Mouse (Mus musculus): ENCODE measurements around the gene Rhox4a. TPM values are rescaled to one million over a fixed set of nuclear protein-coding genes. Genes with fewer than 3 reads are reported as not detected.
"Not testable (repeated sequence)": the region's sequence is repeated elsewhere in the genome, so short reads cannot be mapped to it uniquely, and the experiment has no call there.

Gene Rhox4a
- not detected for total RNA-seq (2022)

GRCm38 (mm10) chrX:37265038-37265437 lies at the start of gene Rhox4a:
TSS of gene Rhox4a (plus strand) at chrX:37265338.
- DNase-seq: not testable (repeated sequence)

DNA sequence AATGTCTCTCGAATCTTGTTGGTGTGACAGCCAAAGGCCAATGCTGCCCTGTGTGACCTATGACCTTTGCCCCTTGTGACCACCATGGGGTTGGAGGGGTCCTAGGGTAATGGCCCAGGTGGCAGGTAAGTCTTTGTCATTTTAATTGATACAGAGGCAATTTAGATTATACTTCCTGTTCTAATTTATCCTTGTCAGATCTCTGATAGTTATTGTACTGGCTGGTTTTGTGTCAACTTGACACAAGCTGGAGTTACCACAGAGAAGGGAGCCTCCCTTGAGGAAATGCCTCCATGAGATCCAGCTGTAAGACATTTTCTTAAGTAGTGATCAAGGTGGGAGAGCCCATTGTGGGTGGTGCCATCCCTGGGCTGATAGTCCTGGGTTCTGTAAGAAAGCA lies 43.0 kb upstream of the Rhox4a start, which contains the start of gene Rhox1:
Gene Rhox1 (minus strand): TSS at position 101 of the 400 bp plus-strand sequence.
- not testable (repeated sequence) for DNase-seq

DNA sequence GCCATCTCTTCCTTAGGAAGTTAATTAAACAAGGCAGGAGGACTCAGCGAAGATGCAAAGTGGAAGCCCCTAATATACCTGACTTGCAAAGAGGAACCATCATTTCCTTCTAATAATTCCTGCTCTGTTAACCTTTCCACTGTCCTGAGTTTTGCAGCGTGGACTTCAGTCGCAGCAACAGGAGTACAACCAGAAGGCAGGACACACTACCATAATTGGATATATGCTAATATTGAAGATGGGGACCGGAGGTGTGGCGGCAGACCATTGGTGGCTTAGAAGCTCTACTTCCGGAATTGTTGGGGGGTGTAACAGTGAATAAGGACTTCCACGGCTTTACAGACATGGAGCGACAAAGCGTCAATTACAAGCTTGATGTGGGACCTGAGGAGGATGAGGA lies 20.5 kb upstream of the Rhox4a start, which contains the start of gene Rhox2a:
Gene Rhox2a (plus strand): TSS at position 301 of the 400 bp plus-strand sequence.
- not testable (repeated sequence) for DNase-seq

GRCm38 (mm10) chrX:37249619-37250018 lies 15.5 kb upstream of the Rhox4a start, which contains the start of gene Rhox3a:
TSS of gene Rhox3a (plus strand) at chrX:37249919.
- not testable (repeated sequence) for DNase-seq

Other genes starting within 250 kb of the Rhox4a start
- gene Sowahd, start 216.5 kb upstream of the Rhox4a start, total RNA-seq (2022): 1 to 10 TPM in 2 of 4 experiments, under 1 TPM in 2; 0.63 to 5.0 (median 1.9) TPM
- 100 to 1,000 TPM; 509 to 573 (median 523) TPM for gene Rpl39, start 179.9 kb upstream of the Rhox4a start, total RNA-seq (2022)
- 10 to 100 TPM; 14.7 to 27.6 (median 19.3) TPM for gene Upf3b, start 155.0 kb upstream of the Rhox4a start, total RNA-seq (2022)
- 10 to 100 TPM; 13.3 to 19.1 (median 18.7) TPM for gene Nkap, start 138.5 kb upstream of the Rhox4a start, total RNA-seq (2022)
- gene Akap14, start 96.5 kb upstream of the Rhox4a start, total RNA-seq (2022): not detected
- gene Ndufa1, start 74.2 kb upstream of the Rhox4a start, total RNA-seq (2022): 100 to 1,000 TPM; 250 to 390 (median 291) TPM
- gene Rnf113a1, start 74.1 kb upstream of the Rhox4a start, total RNA-seq (2022): 1 to 10 TPM; 4.6 to 5.5 (median 5.3) TPM
- gene Gm9, start 54.3 kb upstream of the Rhox4a start, total RNA-seq (2022): not detected
- gene Rhox1, start 43.1 kb upstream of the Rhox4a start, total RNA-seq (2022): not detected
- not detected for gene Rhox2a, start 20.4 kb upstream of the Rhox4a start, total RNA-seq (2022)
- not detected for gene Rhox3a, start 15.4 kb upstream of the Rhox4a start, total RNA-seq (2022)
- not detected for gene Rhox3a2, start 114.7 kb downstream of the Rhox4a start, total RNA-seq (2022)
- gene Rhox4a2, start 125.5 kb downstream of the Rhox4a start, total RNA-seq (2022): not detected
- not detected for gene Rhox2b, start 146.7 kb downstream of the Rhox4a start, total RNA-seq (2022)
- not detected for gene Rhox4b, start 167.2 kb downstream of the Rhox4a start, total RNA-seq (2022)
- gene Rhox2c, start 188.3 kb downstream of the Rhox4a start, total RNA-seq (2022): not detected
- not detected for gene Rhox3c, start 193.2 kb downstream of the Rhox4a start, total RNA-seq (2022)
- gene Rhox4c, start 215.0 kb downstream of the Rhox4a start, total RNA-seq (2022): not detected
- not detected for gene Rhox2d, start 228.1 kb downstream of the Rhox4a start, total RNA-seq (2022)
- not detected for gene Rhox4d, start 249.0 kb downstream of the Rhox4a start, total RNA-seq (2022)

Data from adrenal gland, adult 8-10 months (tissue).